Mouse (Mus musculus) spleen, adult 2 months (tissue): Measurements from ENCODE around the gene Nt5c1a.

Source experiments
- CTCF ChIP-seq: fragments of 200-500 bp; IDR thresholded peaks from 2 replicates; pipeline ENCODE4 v1.5.1; 2011; ENCODE audit warnings: mild to moderate bottlenecking, inconsistent platforms; ENCODE audit not compliant: insufficient read depth, insufficient read length, insufficient replicate concordance; ENCODE audit errors: extremely low read depth
- POLR2A ChIP-seq: fragments of 200-500 bp; IDR thresholded peaks from 2 replicates; pipeline ENCODE4 v1.6.1; 2011; ENCODE audit warnings: low read depth, low read length, inconsistent platforms

DNA sequence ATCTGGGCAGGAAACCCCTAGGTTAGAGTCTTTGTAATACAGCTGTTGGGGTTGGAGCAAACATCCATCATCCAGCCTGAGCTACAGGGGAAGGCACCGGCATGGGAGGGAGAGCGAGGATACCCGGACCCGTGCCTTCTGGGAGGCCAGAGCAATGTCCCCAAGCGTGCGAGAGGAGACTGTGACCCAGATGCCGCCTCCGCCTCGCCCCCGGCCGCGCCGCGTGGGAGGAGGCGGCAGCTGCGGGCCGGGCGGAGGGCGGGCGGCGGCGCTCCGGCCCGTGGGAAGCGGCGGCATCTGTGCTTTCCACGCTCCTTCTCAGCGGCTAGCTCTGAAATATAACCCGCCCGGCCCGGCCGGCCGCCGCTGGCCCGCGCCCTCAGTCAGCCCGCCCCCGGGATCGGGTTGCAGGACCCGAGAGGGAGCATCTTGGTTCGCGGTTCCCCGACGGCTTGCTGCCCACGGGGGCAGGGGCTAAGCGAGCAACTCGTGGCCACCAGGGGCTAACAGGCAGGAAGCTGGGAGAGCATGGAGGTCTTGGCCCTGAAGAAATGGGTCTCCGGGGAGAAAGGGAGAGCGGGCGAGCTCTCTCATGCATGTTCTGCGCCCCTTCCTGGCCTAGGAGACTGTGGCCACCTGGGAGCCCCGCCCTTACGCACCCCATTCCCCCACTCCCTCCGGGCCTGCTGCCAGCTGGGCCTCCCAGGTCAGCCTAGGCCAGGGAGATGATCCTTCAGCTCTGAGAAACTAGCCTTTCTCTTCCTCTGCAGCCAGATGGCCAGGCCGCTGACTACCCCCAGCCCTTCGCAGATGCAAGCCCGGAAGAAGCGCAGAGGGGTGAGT lies 38.3 kb downstream of the Nt5c1a start:
- TF ChIP-seq CTCF (no peak), POLR2A (no peak)
